Mouse (Mus musculus) kidney, adult 10 weeks (tissue): ENCODE results near the gene Bex2. TPM values are rescaled to one million over a fixed set of nuclear protein-coding genes. Genes with fewer than 3 reads are reported as not detected.

Experiments used
- polyA plus RNA-seq: library from polyadenylated mRNA; stranded (reverse); fragments of 350-450 nt; fragmentation: Illumina TruSeq; extraction: RNeasy Lipid Tissue Mini Kit (QIAGEN cat#74804); gene quantifications from one replicate; pipeline ENCODE4 v1.2.3, GENCODE M21; 2014; ENCODE audit warnings: low read depth, low replicate concordance

Gene Bex2
- 0.57 TPM for polyA plus RNA-seq

DNA sequence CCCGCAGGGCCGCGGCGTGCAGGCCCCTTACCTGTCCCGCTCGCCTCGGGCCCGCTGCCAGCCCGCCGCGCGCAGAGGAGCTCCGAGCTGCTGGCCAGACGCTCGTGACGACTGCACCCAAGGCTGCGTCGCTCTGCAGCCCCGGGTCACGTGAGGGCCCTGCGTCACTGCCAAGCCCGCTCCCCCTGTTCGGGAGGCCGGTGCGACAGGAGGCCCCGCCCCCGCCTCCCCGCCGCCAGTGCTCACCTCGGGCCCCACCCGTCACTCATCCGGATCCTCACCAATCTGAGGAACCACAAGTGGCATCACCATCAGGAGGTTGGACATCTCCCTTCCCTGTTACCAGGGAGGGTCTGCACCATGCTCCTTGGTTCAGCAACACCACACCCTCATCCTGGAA is at the start of gene Bex2:
Bex2 (minus strand) TSS at position 217 of the 400 bp plus-strand sequence.

GRCm38 (mm10) chrX:136085155-136085554 is 17.1 kb upstream of the Bex2 start, which contains the start of gene Nxf3:
Gene Nxf3 (minus strand): TSS chrX:136085255.

GRCm38 (mm10) chrX:136032799-136033763 is 35.0 kb downstream of the Bex2 start, which contains the start of gene Arxes1:
Gene Arxes1 (plus strand): TSS chrX:136033367.

Other genes with a start within 250 kb of the Bex2 start
- 3.8 TPM for gene Gprasp2, start 229.2 kb downstream of the Bex2 start, polyA plus RNA-seq
- 5.0 TPM for gene Arxes2, start 74.4 kb downstream of the Bex2 start, polyA plus RNA-seq
- 0.28 TPM for gene Arxes1, start 34.9 kb downstream of the Bex2 start, polyA plus RNA-seq
- gene Nxf3, start 17.0 kb upstream of the Bex2 start, polyA plus RNA-seq = not detected
- gene Bex4, start 70.8 kb upstream of the Bex2 start, polyA plus RNA-seq = 60.9 TPM
- gene Tceal8, start 104.1 kb upstream of the Bex2 start, polyA plus RNA-seq = 222 TPM
- 0.81 TPM for gene Tceal5, start 135.6 kb upstream of the Bex2 start, polyA plus RNA-seq
- gene Tceal7, start 146.5 kb upstream of the Bex2 start, polyA plus RNA-seq = not detected
- gene Bex1, start 147.3 kb upstream of the Bex2 start, polyA plus RNA-seq = 3.2 TPM
- 406 TPM for gene Tceal9, start 176.8 kb upstream of the Bex2 start, polyA plus RNA-seq
- 19.0 TPM for gene Bex3, start 202.0 kb upstream of the Bex2 start, polyA plus RNA-seq